Mouse (Mus musculus) liver, embryonic 14.5 days (tissue): ENCODE measurements around the gene Msl1. TPM values are rescaled to one million over a fixed set of nuclear protein-coding genes. Genes with fewer than 3 reads are reported as not detected.

Source experiments
- ATAC-seq: fragments of 200-750 bp; cut with Nextera tagmentation; 2 replicates; pipeline ENCODE4 v1.8.0; 2017; ENCODE audit warnings: moderate number of reproducible peaks, mild to moderate bottlenecking, moderate library complexity; ENCODE audit not compliant: insufficient read depth
- DNase-seq, 3 experiments: peaks; one replicate each; pipeline ENCODE4 v3.0.0-alpha.2; 2012 to 2013; ENCODE audit warnings: low read depth in 3 of 3, low spot score in 3 of 3
- H3K27ac ChIP-seq: fragments of 300-500 bp; sonication (generic); 2 replicates; pipeline ENCODE4 v1.5.1; 2014; ENCODE audit warnings: moderate library complexity, mild to moderate bottlenecking, control low read depth, inconsistent platforms
- H3K27me3 ChIP-seq: fragments of 300-500 bp; sonication (generic); 2 replicates; pipeline ENCODE4 v1.6.1; 2014; ENCODE audit warnings: mild to moderate bottlenecking, low read length, moderate library complexity; ENCODE audit not compliant: control insufficient read depth, insufficient read depth
- H3K36me3 ChIP-seq: fragments of 300-500 bp; sonication (generic); replicated peaks from 2 replicates; pipeline ENCODE4 v1.6.1; 2014; ENCODE audit warnings: low read depth; ENCODE audit not compliant: control insufficient read depth, insufficient read depth
- H3K4me1 ChIP-seq, 2 experiments: fragments of 200-500 bp in 1 of 2; fragments of 300-500 bp in 1 of 2; sonication (generic) in 1 of 2; replicated peaks; 2 replicates each; pipeline ENCODE4 v1.6.1; 2012 to 2014; ENCODE audit warnings: antibody characterized with exemption in 1 of 2, inconsistent platforms in 1 of 2, low read length in 1 of 2; ENCODE audit not compliant: control insufficient read depth in 2 of 2, insufficient read depth in 2 of 2
- H3K4me2 ChIP-seq: fragments of 300-500 bp; sonication (generic); 2 replicates; pipeline ENCODE4 v1.6.1; 2014; ENCODE audit warnings: low read depth, mild to moderate bottlenecking, control low read depth, moderate library complexity
- H3K4me3 ChIP-seq, 2 experiments: fragments of 200-500 bp in 1 of 2; fragments of 300-500 bp in 1 of 2; sonication (generic) in 1 of 2; 2 replicates each; pipeline ENCODE4 v1.5.1; 2012 to 2014; ENCODE audit warnings: low read depth in 2 of 2, low read length in 2 of 2, mild to moderate bottlenecking in 2 of 2, control low read depth in 1 of 2, inconsistent platforms in 1 of 2, moderate library complexity in 1 of 2; ENCODE audit not compliant: insufficient read depth in 1 of 2
- H3K9ac ChIP-seq: fragments of 300-500 bp; sonication (generic); replicated peaks from 2 replicates; pipeline ENCODE4 v1.6.1; 2014; ENCODE audit warnings: mild to moderate bottlenecking, control low read depth, moderate library complexity
- H3K9me3 ChIP-seq: fragments of 300-500 bp; sonication (generic); 2 replicates; pipeline ENCODE4 v1.6.1; 2016; ENCODE audit warnings: low read length, mixed read lengths; ENCODE audit not compliant: control insufficient read depth
- CTCF ChIP-seq: IDR thresholded peaks from 2 replicates; pipeline ENCODE4 v1.5.1; 2016; ENCODE audit warnings: antibody characterized with exemption, low read depth, control low read depth
- EP300 ChIP-seq: IDR thresholded peaks from 2 replicates; pipeline ENCODE4 v1.6.1; 2016; ENCODE audit warnings: antibody characterized with exemption, low read depth
- WGBS: fragments of 180-500 bp; shearing (Covaris S2); extraction: QIAGEN DNeasy Blood & Tissue Kit; methylation state at CpG from one replicate; pipeline ENCODE4 v1.1.7; 2014; ENCODE audit not compliant: insufficient replicate concordance; 5-methylcytosine and 5-hydroxymethylcytosine counted together
- polyA plus RNA-seq, 2 experiments: library from polyadenylated mRNA; depleted of rRNA in 1 of 2; stranded (reverse) in 1 of 2; unstranded in 1 of 2; fragments of >200 nt; fragmentation: Nextera tagmentation in 1 of 2; extraction: Ambion mirVana in 1 of 2; gene quantifications; 2 replicates each; pipeline versions ENCODE4 v1.2.1 to v1.2.3; 2012 to 2014

Gene Msl1
- polyA plus RNA-seq, 2 experiments: 4.5 to 15.8 TPM

DNA sequence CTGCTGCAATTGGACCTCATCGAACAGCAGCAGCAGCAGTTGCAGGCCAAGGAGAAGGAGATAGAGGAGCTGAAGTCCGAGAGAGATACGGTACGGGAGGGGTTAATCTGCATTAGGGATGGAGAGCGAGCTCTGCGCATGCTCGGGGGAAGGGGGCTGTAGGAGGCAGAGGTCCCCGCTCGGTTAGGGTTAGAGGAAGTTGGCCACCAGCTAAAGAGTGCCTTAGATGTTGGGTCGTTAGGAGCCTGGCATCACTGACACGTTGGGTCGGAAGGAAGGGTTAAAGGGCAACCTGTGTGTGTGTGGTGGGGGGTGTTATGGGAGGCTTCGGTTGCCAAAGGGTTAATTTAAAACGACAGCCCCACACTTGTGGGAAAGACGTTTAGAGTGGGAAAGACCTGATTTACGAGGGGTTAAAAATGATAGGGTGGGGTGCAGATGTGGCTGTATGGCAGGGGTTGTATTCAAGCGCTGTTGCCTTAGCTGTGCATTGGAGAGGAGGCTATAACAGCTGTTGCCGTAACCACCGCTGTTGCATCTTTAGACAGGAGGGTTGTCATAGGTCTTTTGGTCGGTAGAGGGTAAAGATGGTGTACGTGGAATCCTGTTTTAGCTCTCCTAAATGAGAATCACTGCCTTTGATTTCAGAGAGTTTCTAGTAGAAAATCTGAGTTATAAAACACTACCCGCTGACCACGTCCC, 1.4 kb downstream of the Msl1 start:
- H3K4me2 ChIP-seq: peak overlapping the region; percentile 95
- peak overlapping the region; percentile 85 to 99 for H3K4me3 ChIP-seq
- ATAC-seq (peak; percentile 1; the same call in 1 of the 2 replicates), DNase-seq (no peak)
- no peaks in the 10 kb centered on the region for H3K9me3 ChIP-seq
- peak overlapping the region; percentile 98 for H3K9ac ChIP-seq
- peaks cover 27% of the 10 kb centered on the region for H3K36me3 ChIP-seq
- peak overlapping the region; percentile 79 for H3K27ac ChIP-seq
- TF ChIP-seq EP300 (no peak), CTCF (0 out of 2 replicates have a peak, but pooled peaks have one; percentile 1)
- peaks cover 15 to 17% of the 10 kb centered on the region in 2 experiments for H3K4me1 ChIP-seq
- WGBS: 4% methylated on average over 23 of the region's 23 CpGs
- H3K27me3 ChIP-seq: no peaks in the 10 kb centered on the region

- H3K4me3 ChIP-seq: peak overlapping the region; percentile 85 to 99
- H3K9ac ChIP-seq: peak overlapping the region; percentile 98
- ATAC-seq: no peak
- peak overlapping the region; percentile 95 for H3K4me2 ChIP-seq
- H3K9me3 ChIP-seq: no peaks in the 10 kb centered on the region
- no peaks in the 10 kb centered on the region for H3K27me3 ChIP-seq
- DNase-seq: no peak
- no peak for TF ChIP-seq CTCF
- TF ChIP-seq EP300: no peak
- no peak overlapping the region; the same call in 1 of the 2 replicates for H3K27ac ChIP-seq
- H3K4me1 ChIP-seq: peaks cover 15 to 17% of the 10 kb centered on the region in 2 experiments
- WGBS: 24% methylated on average over 5 of the region's 5 CpGs
- H3K36me3 ChIP-seq: peaks cover 31% of the 10 kb centered on the region
Observed at GRCm38 (mm10) chr11:98797306-98797705, 2.0 kb downstream of the Msl1 start.

DNA sequence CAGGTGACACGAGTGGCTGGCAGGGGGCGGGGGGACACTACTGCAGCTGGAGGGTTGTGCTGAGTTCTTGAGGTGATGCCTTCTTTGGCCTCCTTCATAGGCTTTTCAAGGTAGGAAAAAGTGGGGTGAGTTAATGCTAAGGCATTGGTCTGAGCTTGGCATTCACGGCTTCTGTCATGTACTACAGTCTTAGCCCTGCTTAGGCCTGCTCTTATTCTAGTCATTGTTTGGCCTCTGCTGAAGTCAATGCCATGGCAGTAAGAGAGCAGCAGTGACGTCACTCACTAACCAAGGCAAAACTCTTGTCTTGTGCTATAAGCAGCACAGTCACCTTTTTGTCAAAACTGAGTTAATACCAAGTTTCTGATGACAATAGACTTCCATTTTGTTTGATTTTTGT, 2.6 kb downstream of the Msl1 start:
- Histone ChIP-seq H3K4me2 (peak overlapping the region; percentile 95), H3K4me1 (peaks cover 15 to 17% of the 10 kb centered on the region in 2 experiments), H3K36me3 (peaks cover 36% of the 10 kb centered on the region), H3K9me3 (no peaks in the 10 kb centered on the region), H3K27ac (no peak overlapping the region), H3K4me3 (peak overlapping the region in 1 of 2 experiments; percentile 99; a peak in 2 of 4 replicates), H3K9ac (no peak overlapping the region; the same call in 1 of the 2 replicates), H3K27me3 (no peaks in the 10 kb centered on the region)
- ATAC-seq (no peak), DNase-seq (no peak)
- no peak for TF ChIP-seq CTCF
- TF ChIP-seq EP300: no peak
- WGBS: 69% methylated on average over 4 of the region's 4 CpGs

- H3K36me3 ChIP-seq: peaks cover 53% of the 10 kb centered on the region
- H3K4me3 ChIP-seq: no peak within 1 kb of the TSS
- no peak within 1 kb of the TSS for H3K4me2 ChIP-seq
- TF ChIP-seq EP300 (no peak), CTCF (no peak)
- DNase-seq: no peak
- no peak within 1 kb of the TSS for H3K9ac ChIP-seq
- H3K27ac ChIP-seq: no peak within 1 kb of the TSS
- WGBS: 85% methylated on average over 5 of the region's 5 CpGs
- H3K9me3 ChIP-seq: no peaks in the 10 kb centered on the region
- H3K4me1 ChIP-seq: peaks cover 0 to 3% of the 10 kb centered on the region in 2 experiments; a peak in 3 of 4 replicates
- no peak for ATAC-seq
- no peaks in the 10 kb centered on the region for H3K27me3 ChIP-seq
Observed at GRCm38 (mm10) chr11:98804605-98805004, 9.3 kb downstream of the Msl1 start, which contains the start of gene Casc3. TSS of gene Casc3 (plus strand) at chr11:98804905.

DNA sequence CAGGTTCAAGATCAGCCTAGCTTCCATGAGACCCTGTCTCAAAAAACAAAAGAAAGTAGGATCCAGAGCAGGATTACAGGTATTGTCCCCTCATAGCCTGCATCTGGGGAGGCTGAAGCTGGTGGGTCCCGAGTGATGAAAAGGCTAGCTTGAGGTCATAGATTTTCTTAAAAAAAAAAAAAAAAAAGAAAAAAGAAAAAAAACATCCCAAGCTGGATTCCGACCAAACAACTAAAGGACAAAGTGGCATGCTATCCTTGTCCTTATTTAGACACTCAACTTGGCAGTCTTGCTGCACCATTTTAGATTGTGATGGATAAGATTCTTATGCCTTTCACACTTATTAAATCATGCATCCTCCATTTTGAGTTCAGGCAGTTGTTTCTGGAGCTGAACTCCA, 13.1 kb downstream of the Msl1 start:
- H3K4me1 ChIP-seq: peaks cover 5 to 15% of the 10 kb centered on the region in 2 experiments
- H3K4me3 ChIP-seq: 0 out of 4 replicates have a peak overlapping the region, but pooled peaks of 1 of the 2 experiments have one; percentile 79
- ATAC-seq: no peak
- H3K4me2 ChIP-seq: peak overlapping the region; percentile 71
- no peaks in the 10 kb centered on the region for H3K27me3 ChIP-seq
- peak overlapping the region; percentile 53 for H3K27ac ChIP-seq
- TF ChIP-seq CTCF: no peak
- no peak for TF ChIP-seq EP300
- DNase-seq: no peak
- H3K9ac ChIP-seq: peak overlapping the region; percentile 82; the same call in 1 of the 2 replicates
- H3K9me3 ChIP-seq: no peaks in the 10 kb centered on the region
- WGBS: 64% methylated on average over 2 of the region's 2 CpGs
- peaks cover 41% of the 10 kb centered on the region for H3K36me3 ChIP-seq
